ENCODE assay signal across 8 mouse cellular contexts in the genomic region with DNA sequence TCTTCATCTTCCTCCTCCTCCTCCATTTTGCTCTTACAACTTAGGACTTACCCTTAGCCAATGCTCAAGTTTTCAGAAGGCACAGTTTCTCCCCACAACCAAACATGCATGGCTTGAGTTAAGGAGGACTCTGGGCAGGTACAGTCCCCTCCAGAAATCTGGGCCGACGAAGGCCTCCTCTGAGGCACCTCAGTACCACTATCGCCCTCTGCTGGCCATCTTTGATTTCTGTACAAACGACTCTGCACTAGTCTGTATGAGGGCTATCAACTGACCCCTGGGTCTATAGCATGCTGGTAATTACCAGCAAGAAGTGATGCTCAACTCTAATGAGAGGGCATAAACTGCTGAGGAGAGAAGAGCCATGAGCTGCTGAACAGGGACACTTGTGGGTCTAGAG. TPM values are rescaled to one million over a fixed set of nuclear protein-coding genes. Genes with fewer than 3 reads are reported as not detected.
DNase-seq lines count a peak whose midpoint lies in the region; ATAC-seq and TF ChIP-seq lines count a peak whose summit lies in the region.

No protein-coding gene starts in this region.

- no peaks in the 10 kb centered on the region for H3K9me3 ChIP-seq in liver, embryonic 14.5 days (ENCODE audit: control insufficient read depth, low read length)

- CTCF ChIA-PET in Patski (lab: Charles Lee): interaction anchor here (1.5 kb wide), 1 partner anchor 282 kb away, joined by 4 read pairs; no protein-coding TSS in a partner anchor

- in situ Hi-C loops in Patski (cut with MboI; ENCODE audit: low pct_unique_long_range_greater_than_20kb): loop anchor here (5.0 to 25.0 kb wide), 3 partner anchors 92 to 698 kb away; a partner anchor contains a TSS

- no peaks in the 10 kb centered on the region for H3K4me1 ChIP-seq in liver, embryonic 14.5 days (replicated peaks; ENCODE audit: control insufficient read depth in 2 of 2, insufficient read depth in 2 of 2, low read length in 1 of 2)

- H3K27ac ChIP-seq in liver, embryonic 14.5 days: no peak overlapping the region

- no peak overlapping the region for H3K9ac ChIP-seq in liver, embryonic 14.5 days (replicated peaks)

- DNase-seq in layer of hippocampus, postnatal 10 days (ENCODE audit: low spot score in 2 of 2): peak; percentile 65 to 76
- no peak for DNase-seq in layer of hippocampus, adult 9-11 months
- DNase-seq in Patski (ENCODE audit: low read depth, low spot score): no peak
- DNase-seq in cerebellum, adult 9-10 months: peak; percentile 81
- DNase-seq in heart, postnatal 14 days: peak; percentile 66 to 82
- peak; percentile 12 to 24 (median 23) for DNase-seq in liver, embryonic 14.5 days (ENCODE audit: low read depth in 3 of 3, low spot score in 3 of 3)
- peak; percentile 93 for DNase-seq in retina, embryonic 14.5 days (ENCODE audit: low spot score)
- DNase-seq in urinary bladder, postnatal 36 days (ENCODE audit: low spot score in 2 of 2): peak; percentile 37 to 48

- no peak overlapping the region for H3K4me2 ChIP-seq in liver, embryonic 14.5 days (ENCODE audit: low read depth)

- intact Hi-C loops in heart, postnatal 14 days (cut with DNase I): loop anchor here (1.0 to 2.0 kb wide), 3 partner anchors 89 to 699 kb away; no protein-coding TSS in a partner anchor

- no peak for ATAC-seq in Patski
- ATAC-seq in liver, embryonic 14.5 days (ENCODE audit: insufficient read depth): no peak

- POLR2A ChIA-PET in Patski (lab: Charles Lee): no interaction called here

- no peaks in the 10 kb centered on the region for H3K36me3 ChIP-seq in liver, embryonic 14.5 days (replicated peaks; ENCODE audit: control insufficient read depth, insufficient read depth, low read depth)

- peaks cover under 1% of the 10 kb centered on the region for H3K27me3 ChIP-seq in Patski
- H3K27me3 ChIP-seq in liver, embryonic 14.5 days (ENCODE audit: control insufficient read depth, insufficient read depth, low read length): no peaks in the 10 kb centered on the region; the same call in 1 of the 2 replicates

- peak; percentile 63 for TF ChIP-seq CTCF in Patski (IDR thresholded peaks at IDR 0.05)
- peak; percentile 77 for TF ChIP-seq CTCF in liver, embryonic 14.5 days (IDR thresholded peaks at IDR 0.05; ENCODE audit: low read depth)

- WGBS in liver, embryonic 14.5 days (ENCODE audit: insufficient replicate concordance): 6% methylated on average over 4 of the region's 4 CpGs

- no peak for TF ChIP-seq EP300 in liver, embryonic 14.5 days (IDR thresholded peaks at IDR 0.05; ENCODE audit: low read depth)

- H3K4me3 ChIP-seq in liver, embryonic 14.5 days (ENCODE audit: insufficient read depth in 1 of 2, low read depth in 2 of 2, low read length in 2 of 2): no peak overlapping the region

RNA-seq across cellular contexts. Expression of a gene that starts 4.5 kb away (rescaled TPM):
- total RNA-seq in layer of hippocampus, postnatal 10 days (2021): 100 to 1,000 TPM; 151 to 162 TPM
- polyA plus RNA-seq in Patski (2021): not detected
- total RNA-seq in heart, postnatal 14 days (2021): under 1 TPM; 0.33 to 0.54 TPM
- polyA plus RNA-seq in liver, embryonic 14.5 days (2012; rRNA removed): 0.16 and 0.20 TPM in 2 replicates
- polyA plus RNA-seq in liver, embryonic 14.5 days (2014; fragmentation: Nextera tagmentation; extraction: Ambion mirVana): 0.03 and 0.06 TPM in 2 replicates

RNA-seq across cellular contexts. Expression of a gene that starts 47.4 kb away (rescaled TPM):
- 1 to 10 TPM; 6.6 to 8.2 TPM for total RNA-seq in layer of hippocampus, postnatal 10 days (2021)
- not detected for polyA plus RNA-seq in Patski (2021)
- 10 to 100 TPM; 19.1 to 20.8 TPM for total RNA-seq in heart, postnatal 14 days (2021)
- 3.4 and 4.3 TPM in 2 replicates for polyA plus RNA-seq in liver, embryonic 14.5 days (2012; rRNA removed)
- polyA plus RNA-seq in liver, embryonic 14.5 days (2014; fragmentation: Nextera tagmentation; extraction: Ambion mirVana): 4.2 and 4.3 TPM in 2 replicates

Comparison
In these comparisons a context has a peak if more than half of its experiments do, and no peak if none do; other contexts are left out.
1. DNase-seq: peak in layer of hippocampus, postnatal 10 days (2 of 2), cerebellum, adult 9-10 months (single experiment), heart, postnatal 14 days (2 of 2), liver, embryonic 14.5 days (3 of 3), retina, embryonic 14.5 days (single experiment) and urinary bladder, postnatal 36 days (2 of 2); none in layer of hippocampus, adult 9-11 months (single experiment) and Patski (single experiment).
2. RNA of a gene that starts 4.5 kb away (total RNA-seq): 151 to 162 TPM in layer of hippocampus, postnatal 10 days; 0.33 to 0.54 TPM in heart, postnatal 14 days; every median in the first group is over 10 times any median in the second.